Mouse (Mus musculus): Measurements from ENCODE around the gene Allc.

Allc gene

GRCm38 (mm10) chr12:28582423-28582822, at the start of gene Allc:
Gene Allc (minus strand): TSS chr12:28582523.
- CTCF ChIA-PET = no interaction called here

DNA sequence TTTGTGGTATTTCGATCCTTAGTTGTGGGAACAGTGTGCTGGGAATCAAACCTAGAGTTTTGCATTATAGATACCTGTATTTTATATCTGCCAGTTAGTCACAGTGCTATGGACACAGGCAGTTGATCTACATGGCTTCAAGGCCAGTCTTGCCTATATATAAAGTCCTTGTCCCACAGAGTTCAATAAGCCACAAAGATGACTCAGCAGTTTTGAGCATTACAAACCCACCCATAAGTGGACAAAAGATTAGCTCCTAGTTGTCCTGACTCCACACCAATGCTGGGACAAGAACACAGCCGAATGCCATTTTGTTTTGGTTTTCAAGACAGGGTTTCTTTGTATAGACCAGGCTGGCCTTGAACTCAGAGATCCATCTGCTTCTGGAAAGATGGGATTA, 46.1 kb upstream of the Allc start:
- CTCF ChIA-PET = no interaction called here

- CTCF ChIA-PET = no interaction called here
Observed at GRCm38 (mm10) chr12:28627092-28627491, 44.8 kb upstream of the Allc start.

- CTCF ChIA-PET = no interaction called here
Observed at GRCm38 (mm10) chr12:28625407-28625806, 43.1 kb upstream of the Allc start.

GRCm38 (mm10) chr12:28624251-28624650, 41.9 kb upstream of the Allc start:
- CTCF ChIA-PET = no interaction called here

DNA sequence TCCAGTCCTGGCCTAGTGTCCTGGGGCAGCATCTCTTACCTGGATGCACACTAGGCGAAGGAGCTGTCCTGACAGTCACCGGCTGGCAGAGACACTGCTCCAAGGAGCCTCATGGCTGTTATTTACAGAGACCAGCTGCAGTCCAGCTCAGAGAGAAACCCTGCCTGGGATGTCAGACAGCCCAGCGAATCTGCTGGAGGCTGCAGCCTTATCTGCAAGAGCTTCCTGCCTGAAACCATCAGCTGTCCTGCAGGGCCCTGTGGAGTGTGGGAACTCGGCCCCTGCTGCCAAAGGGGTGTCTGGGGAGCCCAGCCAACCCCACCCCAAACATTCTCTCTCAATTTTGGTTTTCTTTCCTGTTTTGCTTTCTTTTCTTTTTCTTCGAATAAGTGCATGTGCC, 40.9 kb upstream of the Allc start, which contains the start of gene Colec11:
Gene Colec11 (minus strand): TSS at position 183 of the 400 bp plus-strand sequence.
- CTCF ChIA-PET = no interaction called here

DNA sequence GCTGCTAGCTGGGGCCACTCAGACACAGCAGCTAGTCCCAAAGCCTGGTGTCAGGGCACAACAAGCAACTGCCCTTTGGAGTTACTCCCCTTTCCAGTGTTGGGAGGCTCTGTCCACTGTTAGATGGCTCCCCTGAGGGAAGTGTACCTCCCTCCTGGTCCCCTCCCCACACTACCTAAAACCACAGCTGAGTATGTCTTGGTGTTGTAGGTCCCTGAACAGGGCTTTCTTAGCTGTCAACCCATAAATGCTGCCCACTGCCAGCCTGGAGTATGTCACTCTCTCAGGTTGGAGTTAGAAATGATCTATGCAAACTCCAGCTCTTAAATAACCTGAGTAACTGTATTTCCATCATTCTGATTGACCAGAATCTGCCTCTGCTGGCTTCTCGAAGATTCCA, 40.3 kb upstream of the Allc start:
- CTCF ChIA-PET = no interaction called here

DNA sequence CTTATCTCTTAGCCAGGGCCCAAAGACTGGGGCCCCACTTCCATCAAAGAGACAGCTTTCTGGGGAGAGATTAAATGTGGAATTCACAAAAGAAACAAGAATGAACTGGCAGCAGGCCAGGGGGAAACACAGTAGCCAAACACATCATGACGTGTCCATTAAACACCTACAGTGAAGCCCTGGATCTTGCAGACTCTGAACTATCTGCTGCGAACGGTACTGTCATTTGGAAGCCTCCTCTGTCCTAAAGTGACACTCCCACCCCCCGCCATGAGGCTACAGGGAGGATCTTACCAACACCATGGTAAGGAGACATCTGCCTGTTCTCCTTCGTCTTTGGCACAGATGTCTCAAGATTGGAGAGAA, 39.8 kb upstream of the Allc start:
- CTCF ChIA-PET = no interaction called here

DNA sequence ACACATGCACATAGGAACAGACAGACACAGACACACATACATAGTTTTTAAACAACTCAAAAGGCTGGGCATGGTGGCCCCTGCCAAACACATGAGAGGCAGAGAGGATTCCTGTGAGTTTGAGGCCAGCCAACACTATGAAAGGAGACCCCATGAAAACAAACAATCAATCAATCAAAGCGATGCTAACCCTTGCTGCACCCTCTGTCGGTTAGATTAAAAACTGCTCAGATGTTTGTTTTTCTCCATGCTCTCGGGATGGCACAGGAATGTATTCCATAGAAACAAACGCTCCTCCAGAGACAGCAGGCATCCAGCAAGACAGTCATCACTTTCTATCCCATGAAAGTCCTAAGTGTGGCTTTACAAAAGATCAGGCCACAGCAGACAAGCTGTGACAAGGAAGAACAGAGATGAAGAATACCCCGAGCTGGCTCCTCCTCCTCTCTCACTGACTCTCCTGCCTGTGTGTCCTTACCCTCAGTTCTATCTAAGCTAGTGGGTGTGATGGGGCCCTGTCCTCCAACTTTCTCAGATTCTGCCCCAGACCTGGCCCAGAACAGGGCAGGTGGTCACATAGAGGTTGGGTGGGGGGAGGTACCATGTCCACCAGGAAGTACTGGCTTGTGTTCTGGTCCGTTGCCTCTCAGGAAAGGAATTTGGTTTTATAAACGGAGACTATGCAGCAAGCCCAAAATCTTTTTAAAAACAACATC, 39.3 kb upstream of the Allc start:
- CTCF ChIA-PET = no interaction called here

GRCm38 (mm10) chr12:28617297-28617696, 35.0 kb upstream of the Allc start:
- CTCF ChIA-PET = no interaction called here

- CTCF ChIA-PET = no interaction called here
Observed at GRCm38 (mm10) chr12:28614401-28614800, 32.1 kb upstream of the Allc start.

- CTCF ChIA-PET = no interaction called here
Observed at GRCm38 (mm10) chr12:28612391-28612790, 30.1 kb upstream of the Allc start.

DNA sequence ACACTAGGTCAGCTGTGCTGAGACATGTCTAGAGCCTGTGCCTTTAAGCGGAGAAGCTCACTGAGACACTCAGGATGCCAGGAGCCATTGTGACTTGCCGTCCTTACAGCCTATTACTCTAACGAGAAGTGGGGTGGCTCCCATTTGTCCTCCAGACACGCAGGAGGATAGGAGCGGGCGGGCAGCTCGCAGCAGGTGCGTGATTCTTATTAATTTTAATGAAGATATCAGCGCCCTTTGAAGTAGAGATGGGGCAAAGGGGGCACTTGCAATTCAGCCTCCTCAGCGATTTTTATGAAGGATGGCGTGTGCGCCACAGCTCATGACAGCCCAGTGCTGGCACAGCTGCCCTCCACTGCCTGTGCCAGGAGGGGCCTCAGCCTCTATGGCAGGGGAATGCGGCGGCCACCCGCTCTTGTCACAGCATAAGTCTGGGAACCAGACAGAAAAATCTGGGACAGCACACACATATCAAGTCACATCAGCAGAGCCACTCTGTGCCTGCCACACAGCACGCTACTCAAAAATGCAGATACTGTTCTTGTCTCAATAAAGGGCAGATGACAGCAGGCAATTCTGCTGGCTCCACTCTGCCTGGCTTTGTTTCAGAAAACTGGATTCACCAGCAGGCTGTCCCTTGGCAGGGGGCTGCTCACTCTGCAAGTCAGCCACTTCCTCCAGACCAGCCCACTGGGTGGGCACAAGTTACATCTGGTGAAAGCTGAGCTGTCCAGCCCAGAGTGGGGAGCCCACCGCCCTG, 25.4 kb upstream of the Allc start:
- CTCF ChIA-PET = interaction anchor here (0.7 kb wide), 1 partner anchor 30 kb away, joined by 3 read pairs; no protein-coding TSS in a partner anchor

DNA sequence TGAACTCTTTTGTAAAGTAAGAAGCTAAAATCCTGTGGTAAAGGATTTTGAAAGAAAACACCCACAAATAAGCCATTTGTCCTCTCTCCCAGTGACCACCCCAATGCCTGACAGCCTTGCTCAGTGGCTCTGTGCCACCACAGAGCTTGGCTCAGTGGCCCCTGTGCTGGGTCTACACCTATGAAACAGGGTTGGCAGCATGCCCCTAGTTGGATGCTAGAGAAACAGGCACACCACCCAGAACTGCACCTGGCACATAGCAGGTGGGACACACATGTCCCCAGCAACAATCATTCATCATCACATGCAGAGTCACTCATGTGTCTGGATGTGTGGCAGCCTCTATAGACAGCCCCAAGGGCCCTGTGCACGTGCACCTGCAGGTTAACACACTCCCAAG, 21.2 kb upstream of the Allc start:
- CTCF ChIA-PET = no interaction called here

GRCm38 (mm10) chr12:28602259-28602658, 19.9 kb upstream of the Allc start:
- CTCF ChIA-PET = no interaction called here

DNA sequence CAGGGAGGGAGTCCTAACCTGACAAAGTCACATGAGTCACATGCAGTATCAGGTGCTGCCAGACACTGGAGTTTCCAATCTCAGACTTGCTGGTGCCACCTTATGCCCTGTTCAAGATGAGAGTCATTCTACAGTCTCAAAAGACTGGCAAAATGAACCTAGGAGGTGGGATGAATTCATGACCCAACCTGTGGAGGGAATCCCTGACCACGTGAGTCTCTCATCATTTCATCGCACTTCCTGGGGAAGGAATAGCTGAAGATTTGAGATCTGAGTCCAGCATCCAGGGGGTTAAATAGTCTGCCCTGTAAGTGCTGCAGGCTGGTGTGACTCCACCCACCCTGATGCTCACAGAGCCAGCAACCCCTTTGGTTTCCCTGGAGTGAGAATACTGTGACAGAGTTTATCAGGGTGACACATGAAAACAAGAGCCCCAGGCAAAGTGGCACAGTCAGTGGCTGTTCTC, 16.2 kb upstream of the Allc start:
- CTCF ChIA-PET = no interaction called here

DNA sequence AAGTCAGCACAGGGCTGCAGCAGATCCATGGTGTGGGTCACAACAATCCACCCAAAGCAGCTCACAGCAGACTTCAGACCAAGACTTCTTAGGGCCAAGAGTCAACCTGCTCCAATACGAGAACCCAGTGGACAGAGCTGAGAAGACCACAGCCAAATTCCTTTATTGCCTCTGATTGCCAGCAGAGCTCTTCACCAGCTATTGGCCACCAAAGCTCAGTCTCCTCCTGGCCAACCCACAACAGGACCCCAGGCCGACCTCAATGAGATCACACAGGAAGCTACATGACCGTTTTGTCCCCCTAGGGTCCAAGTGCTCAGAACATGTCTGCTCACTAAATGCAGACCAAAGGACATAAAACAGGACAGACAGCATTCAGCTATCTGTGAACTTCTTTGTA, 15.8 kb upstream of the Allc start:
- CTCF ChIA-PET = no interaction called here

DNA sequence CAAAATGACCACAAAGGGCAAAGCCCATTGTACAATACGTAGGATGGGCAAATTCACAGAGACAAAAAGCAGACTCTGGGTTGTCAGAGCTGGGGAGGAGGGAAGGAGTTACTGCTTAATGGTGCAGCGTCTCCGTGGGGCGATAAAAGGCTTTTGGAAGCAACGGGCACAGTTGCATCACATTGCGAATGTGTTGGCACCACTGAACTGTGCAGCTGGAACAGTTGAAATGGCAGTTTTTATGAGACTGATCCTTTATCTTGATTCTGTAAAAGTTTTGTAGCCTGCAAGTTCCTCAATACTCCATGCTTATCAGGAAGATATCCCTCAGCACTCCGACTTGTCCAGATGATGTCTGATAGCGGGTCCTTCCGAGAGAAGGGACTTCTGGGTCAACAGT, 15.4 kb upstream of the Allc start:
- CTCF ChIA-PET = no interaction called here

- CTCF ChIA-PET = no interaction called here
Observed at GRCm38 (mm10) chr12:28596851-28597250, 14.5 kb upstream of the Allc start.

- CTCF ChIA-PET = no interaction called here
Observed at GRCm38 (mm10) chr12:28590428-28590827, 8.1 kb upstream of the Allc start.

DNA sequence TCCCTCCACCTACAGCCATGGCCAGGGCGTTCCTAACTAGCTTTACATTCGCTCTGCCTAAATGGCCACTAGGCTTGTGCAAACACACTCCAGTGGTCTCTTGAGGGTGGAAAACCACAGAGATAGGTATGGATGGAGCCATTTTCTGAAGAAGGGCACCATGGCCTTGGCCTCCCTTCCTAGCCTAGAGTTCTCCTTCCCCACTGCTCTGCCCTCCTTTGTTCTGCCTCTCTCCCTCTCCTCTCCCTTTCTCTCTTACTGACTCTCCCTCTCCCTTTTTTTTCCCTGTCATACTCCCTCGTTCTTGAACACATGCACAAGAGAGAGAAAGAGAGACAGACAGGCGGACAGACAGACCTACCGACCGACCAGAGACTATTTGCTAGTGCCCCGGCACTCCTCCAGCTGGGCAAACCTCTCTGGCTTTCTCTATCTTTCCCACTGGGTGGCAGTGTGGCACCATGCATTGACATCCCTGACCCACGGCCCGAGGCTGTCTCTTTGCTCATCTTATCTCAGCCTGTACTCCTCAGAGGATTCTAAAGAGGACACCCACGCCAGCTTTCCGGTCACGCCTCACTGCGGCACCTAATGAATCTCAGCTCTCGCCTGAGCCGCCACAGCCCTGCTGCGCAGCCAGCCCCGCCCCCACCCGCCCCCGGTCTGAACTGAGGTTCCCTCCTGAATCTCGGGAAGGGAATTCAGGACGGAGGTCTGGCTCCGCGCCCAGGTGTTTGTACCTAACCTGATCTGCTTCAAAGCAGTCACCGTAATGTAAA, 7.0 kb upstream of the Allc start:
- CTCF ChIA-PET = interaction anchor here (0.6 kb wide), 1 partner anchor 104 kb away, joined by 4 read pairs; no protein-coding TSS in a partner anchor

DNA sequence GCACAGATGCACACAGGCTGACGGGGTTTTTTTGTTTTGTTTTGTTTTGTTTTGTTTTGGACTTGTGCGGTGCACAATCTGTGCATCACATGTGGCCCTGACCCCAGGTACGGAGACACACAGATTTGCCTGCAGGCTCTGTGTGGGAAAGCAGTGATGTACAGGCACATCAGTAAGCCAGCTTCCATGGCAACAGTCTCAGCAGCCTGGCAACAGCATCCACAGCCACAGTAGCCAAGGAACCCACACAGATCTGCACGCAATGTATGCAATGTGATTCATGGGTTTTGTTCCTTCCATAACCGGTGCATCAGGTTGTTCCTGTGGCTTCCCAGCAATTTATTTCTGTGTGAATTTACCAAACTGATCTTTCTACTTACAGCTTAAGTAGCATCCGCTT, 5.6 kb upstream of the Allc start:
- CTCF ChIA-PET = no interaction called here

DNA sequence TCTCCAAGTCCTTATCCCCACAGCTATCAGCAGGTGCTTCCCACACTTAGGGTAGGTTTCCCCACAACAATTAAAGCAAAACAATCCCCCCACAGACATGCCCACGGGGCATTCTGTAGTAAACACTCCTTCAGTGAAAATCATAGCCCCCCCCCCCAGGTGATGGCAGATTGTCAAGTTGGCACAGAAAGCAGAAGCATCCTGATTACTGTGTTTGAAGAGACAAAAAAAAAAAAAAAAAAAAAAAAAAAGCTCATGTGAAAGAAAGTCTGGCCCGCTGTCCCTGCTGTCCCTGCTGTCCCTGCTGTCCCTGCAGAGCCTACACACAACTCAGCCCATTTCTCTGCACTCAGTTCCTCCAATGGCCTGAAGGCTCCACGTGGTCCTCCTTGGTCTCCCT, 1.7 kb upstream of the Allc start:
- CTCF ChIA-PET = no interaction called here
